Mouse (Mus musculus) CH12.LX (cell line): Measurements from ENCODE around the gene Lmbrd2. TPM values are rescaled to one million over a fixed set of nuclear protein-coding genes. Genes with fewer than 3 reads are reported as not detected.
"Not testable (repeated sequence)": the region's sequence is repeated elsewhere in the genome, so short reads cannot be mapped to it uniquely, and the experiment has no call there.

Source experiments
- DNase-seq: peaks from one replicate; pipeline ENCODE4 v3.0.0-alpha.2; 2013; ENCODE audit errors: extremely low read depth
- H3K27ac ChIP-seq: 2 replicates; pipeline ENCODE4 v1.5.1; 2012; ENCODE audit warnings: low read depth, mild to moderate bottlenecking, control low read depth, moderate library complexity; ENCODE audit not compliant: insufficient read depth
- H3K27me3 ChIP-seq: replicated peaks from 2 replicates; pipeline ENCODE3; 2012; ENCODE audit warnings: inconsistent platforms
- H3K36me3 ChIP-seq, 2 experiments: replicated peaks in 1 of 2; 2 replicates each; pipeline versions ENCODE3 to v1.6.1; 2012; ENCODE audit warnings: inconsistent platforms in 1 of 2, low read length in 1 of 2, mild to moderate bottlenecking in 1 of 2, mixed read lengths in 1 of 2, moderate library complexity in 1 of 2; ENCODE audit not compliant: control insufficient read depth in 1 of 2, insufficient read depth in 1 of 2
- H3K4me1 ChIP-seq, 2 experiments: 2 replicates each; pipeline ENCODE4 v1.6.1; 2012; ENCODE audit warnings: inconsistent platforms in 1 of 2, moderate library complexity in 1 of 2; ENCODE audit not compliant: insufficient read depth in 2 of 2, control insufficient read depth in 1 of 2
- H3K4me2 ChIP-seq: 2 replicates; pipeline ENCODE4 v1.6.1; 2012; ENCODE audit warnings: low read depth, mild to moderate bottlenecking, control low read depth; ENCODE audit not compliant: poor library complexity, insufficient read depth, severe bottlenecking
- H3K4me3 ChIP-seq, 3 experiments: fragments of 150-350 bp in 1 of 3; sonication (generic) in 1 of 3; replicated peaks in 1 of 3; 2 replicates each; pipeline versions ENCODE3 to v1.5.1; 2011 to 2012; ENCODE audit warnings: low read depth in 2 of 3, low read length in 2 of 3, mild to moderate bottlenecking in 2 of 3, moderate library complexity in 2 of 3, control low read depth in 1 of 3, improper control_type of control experiment in 1 of 3, inconsistent platforms in 1 of 3, mixed read lengths in 1 of 3; ENCODE audit not compliant: poor library complexity in 1 of 3
- H3K79me2 ChIP-seq: replicated peaks from 2 replicates; pipeline ENCODE4 v1.6.1; 2012; ENCODE audit warnings: mild to moderate bottlenecking, moderate library complexity; ENCODE audit not compliant: control insufficient read depth, poor library complexity, insufficient read depth, severe bottlenecking; ENCODE audit errors: extremely low read depth
- H3K9ac ChIP-seq: 2 replicates; pipeline ENCODE4 v1.6.1; 2012; ENCODE audit warnings: low read depth, mild to moderate bottlenecking, control low read depth, moderate library complexity; ENCODE audit not compliant: insufficient read depth
- H3K9me3 ChIP-seq: replicated peaks from 2 replicates; pipeline ENCODE3; 2012; ENCODE audit warnings: low read length, inconsistent platforms, mixed read lengths
- BHLHE40 ChIP-seq: IDR thresholded peaks from 2 replicates; pipeline ENCODE4 v1.6.1; 2011; ENCODE audit warnings: mild to moderate bottlenecking, low read depth, low read length, improper control_type of control experiment
- CHD1 ChIP-seq: IDR thresholded peaks from 2 replicates; pipeline ENCODE4 v1.6.1; 2012; ENCODE audit warnings: low read depth, low read length, improper control_type of control experiment, inconsistent platforms
- E2F4 ChIP-seq: IDR thresholded peaks from 2 replicates; pipeline ENCODE4 v1.6.1; 2011; ENCODE audit warnings: low read depth, low read length, improper control_type of control experiment; ENCODE audit not compliant: insufficient replicate concordance
- ELF1 ChIP-seq: IDR thresholded peaks from 2 replicates; pipeline ENCODE4 v1.6.1; 2014; ENCODE audit warnings: low read depth, mild to moderate bottlenecking, inconsistent platforms, low read length, improper control_type of control experiment
- ETS1 ChIP-seq: conservative IDR thresholded peaks from 2 replicates; pipeline ENCODE4 v1.6.1; 2012; ENCODE audit warnings: low read depth, mild to moderate bottlenecking, inconsistent platforms, low read length, improper control_type of control experiment, moderate library complexity
- GABPA ChIP-seq: IDR thresholded peaks from 2 replicates; pipeline ENCODE4 v1.6.1; 2012; ENCODE audit warnings: low read depth, low read length, improper control_type of control experiment, inconsistent platforms; ENCODE audit not compliant: insufficient replicate concordance
- HCFC1 ChIP-seq: IDR thresholded peaks from 2 replicates; pipeline ENCODE4 v1.6.1; 2012; ENCODE audit warnings: low read depth, mild to moderate bottlenecking, inconsistent platforms, low read length, improper control_type of control experiment
- IRF4 ChIP-seq: IDR thresholded peaks from 2 replicates; pipeline ENCODE4 v1.6.1; 2014; ENCODE audit warnings: low read depth, mild to moderate bottlenecking, inconsistent platforms, low read length, improper control_type of control experiment
- JUND ChIP-seq: conservative IDR thresholded peaks from 2 replicates; pipeline ENCODE4 v1.6.1; 2011; ENCODE audit warnings: low read depth, low read length, improper control_type of control experiment
- MEF2A ChIP-seq: IDR thresholded peaks from 2 replicates; pipeline ENCODE4 v1.6.1; 2014; ENCODE audit warnings: low read depth, mild to moderate bottlenecking, inconsistent platforms, low read length, improper control_type of control experiment, borderline replicate concordance
- MXI1 ChIP-seq: IDR thresholded peaks from 2 replicates; pipeline ENCODE4 v1.6.1; 2011; ENCODE audit warnings: mild to moderate bottlenecking, low read depth, low read length, improper control_type of control experiment
- MYC ChIP-seq: IDR thresholded peaks from 2 replicates; pipeline ENCODE4 v1.6.1; 2011; ENCODE audit warnings: low read depth, mild to moderate bottlenecking, improper control_type of control experiment, low read length
- POLR2AphosphoS2 ChIP-seq: IDR thresholded peaks from 2 replicates; pipeline ENCODE4 v1.6.1; 2011; ENCODE audit warnings: low read depth, low read length, improper control_type of control experiment
- RAD21 ChIP-seq: IDR thresholded peaks from 2 replicates; pipeline ENCODE4 v1.6.1; 2011; ENCODE audit warnings: low read depth, mild to moderate bottlenecking, low read length, improper control_type of control experiment, moderate library complexity
- RCOR1 ChIP-seq: conservative IDR thresholded peaks from 2 replicates; pipeline ENCODE4 v1.6.1; 2012; ENCODE audit warnings: low read depth, mild to moderate bottlenecking, inconsistent platforms, low read length, improper control_type of control experiment
- SMC3 ChIP-seq: IDR thresholded peaks from 2 replicates; pipeline ENCODE4 v1.6.1; 2011; ENCODE audit warnings: low read depth, low read length, improper control_type of control experiment
- TBP ChIP-seq: conservative IDR thresholded peaks from 2 replicates; pipeline ENCODE4 v1.6.1; 2011; ENCODE audit warnings: low read depth, low read length, improper control_type of control experiment
- UBTF ChIP-seq: IDR thresholded peaks from 2 replicates; pipeline ENCODE4 v1.6.1; 2012; ENCODE audit warnings: low read depth, mild to moderate bottlenecking, inconsistent platforms, low read length, improper control_type of control experiment, moderate library complexity
- USF1 ChIP-seq: IDR thresholded peaks from 2 replicates; pipeline ENCODE4 v1.6.1; 2014; ENCODE audit warnings: low read depth, mild to moderate bottlenecking, inconsistent platforms, low read length, improper control_type of control experiment
- ZC3H11A ChIP-seq: IDR thresholded peaks from 2 replicates; pipeline ENCODE4 v1.6.1; 2012; ENCODE audit warnings: low read depth, mild to moderate bottlenecking, inconsistent platforms, low read length, improper control_type of control experiment
- ZKSCAN1 ChIP-seq: IDR thresholded peaks from 2 replicates; pipeline ENCODE4 v1.6.1; 2012; ENCODE audit warnings: low read depth, inconsistent platforms, low read length, improper control_type of control experiment, borderline replicate concordance
- ZMIZ1 ChIP-seq: IDR thresholded peaks from 2 replicates; pipeline ENCODE4 v1.6.1; 2012; ENCODE audit warnings: low read depth, mild to moderate bottlenecking, inconsistent platforms, low read length, improper control_type of control experiment
- ZNF384 ChIP-seq: IDR thresholded peaks from 2 replicates; pipeline ENCODE4 v1.6.1; 2012; ENCODE audit warnings: low read depth, low read length, improper control_type of control experiment, inconsistent platforms
- dilution Hi-C: fragments of 300-500 bp; cut with MboI; formaldehyde crosslinking; loops from 2 replicates; pipeline ENCODE4 v1.14.3; 2020; ENCODE audit warnings: low sequenced_read_pairs; ENCODE audit not compliant: extremely low pct_unique_long_range_greater_than_20kb, extremely low pct_ligation_motif_present
- in situ Hi-C: fragments of 300-500 bp; cut with MboI; formaldehyde crosslinking; loops from 3 replicates; pipeline ENCODE4 v1.14.3; 2019; ENCODE audit warnings: low sequenced_read_pairs, low pct_ligation_motif_present, low pct_unique_long_range_greater_than_20kb, mixed read lengths
- polyA plus RNA-seq: library from polyadenylated mRNA; unstranded; fragments of >175 nt; gene quantifications from 2 replicates; pipeline ENCODE4 v1.2.1, GENCODE M21; 2012; ENCODE audit warnings: low read depth; ENCODE audit not compliant: insufficient read length
- total RNA-seq, 2 experiments: library from RNA; depleted of rRNA; stranded (reverse); fragments of 300-350 nt in 1 of 2; fragments of >200 nt in 1 of 2; gene quantifications; 2 replicates each; pipeline ENCODE4 v1.2.3; 2012 to 2014

The Lmbrd2 gene
- total and polyA plus RNA-seq, 3 experiments: 7.9 to 9.7 (median 9.1) TPM

- in situ Hi-C loops: no loop called here
- Histone ChIP-seq H3K4me1 (peaks cover 0 to 13% of the 10 kb centered on the region in 2 experiments; a peak in 2 of 4 replicates), H3K4me2 (no peak overlapping the region), H3K4me3 (no peak overlapping the region), H3K27me3 (no peaks in the 10 kb centered on the region), H3K9me3 (no peaks in the 10 kb centered on the region), H3K36me3 (peaks cover 8 to 20% of the 10 kb centered on the region in 2 experiments), H3K9ac (no peak overlapping the region), H3K27ac (no peak overlapping the region)
- DNase-seq: peak; percentile 38
- dilution Hi-C loops: no loop called here
- TF ChIP-seq IRF4 (no peak), ZKSCAN1 (no peak), POLR2AphosphoS2 (no peak), JUND (no peak), CHD1 (no peak)
- TF ChIP-seq, all 38 proteins: peak for 0
- no peaks in the 10 kb centered on the region for H3K79me2 ChIP-seq
These were observed 58.1 kb downstream of the Lmbrd2 start for GRCm38 (mm10) chr15:9198421-9198820.

- dilution Hi-C loops: no loop called here
These were observed 71.5 kb downstream of the Lmbrd2 start for GRCm38 (mm10) chr15:9211891-9212290.

GRCm38 (mm10) chr15:9213026-9213425 lies 72.7 kb downstream of the Lmbrd2 start:
- H3K36me3 ChIP-seq, H3K4me3 ChIP-seq, H3K9me3 ChIP-seq, H3K9ac ChIP-seq, dilution Hi-C loops, H3K4me2 ChIP-seq, H3K27me3 ChIP-seq, H3K27ac ChIP-seq, DNase-seq, H3K79me2 ChIP-seq, H3K4me1 ChIP-seq, in situ Hi-C loops: not testable (repeated sequence)

More at GRCm38 (mm10) chr15:9211891-9212290, 71.5 kb downstream of the Lmbrd2 start:
- no peaks in the 10 kb centered on the region for H3K79me2 ChIP-seq
- no peaks in the 10 kb centered on the region for H3K27me3 ChIP-seq
- H3K9me3 ChIP-seq: peaks cover 2% of the 10 kb centered on the region
- no peak overlapping the region for H3K9ac ChIP-seq
- no peak overlapping the region for H3K4me3 ChIP-seq
- TF ChIP-seq ZC3H11A (no peak), RAD21 (no peak), RCOR1 (no peak), CHD1 (no peak), ZKSCAN1 (no peak), ELF1 (no peak), MEF2A (no peak), E2F4 (no peak), BHLHE40 (no peak), HCFC1 (no peak), ETS1 (no peak), ZMIZ1 (no peak), SMC3 (no peak), UBTF (no peak), GABPA (no peak), MXI1 (no peak), TBP (no peak), MYC (no peak), ZNF384 (no peak), USF1 (no peak)
- peaks cover 0 to 7% of the 10 kb centered on the region in 2 experiments; a peak in 1 of 4 replicates for H3K4me1 ChIP-seq
- H3K36me3 ChIP-seq: no peaks in the 10 kb centered on the region
- in situ Hi-C loops: no loop called here
- DNase-seq: no peak
- H3K27ac ChIP-seq: no peak overlapping the region
- no peak overlapping the region for H3K4me2 ChIP-seq
